Mouse (Mus musculus): ENCODE data around the gene Dph1. TPM values are rescaled to one million over a fixed set of nuclear protein-coding genes. Genes with fewer than 3 reads are reported as not detected.

The Dph1 gene
- polyA plus RNA-seq, 1 experiment, result 18.6 TPM

- peak within 1 kb of the TSS; percentile 95 for H3K27ac ChIP-seq (ENCODE audit: insufficient read depth, low read length)
- peak within 1 kb of the TSS; percentile 64 for H3K4me3 ChIP-seq (replicated peaks; ENCODE audit: insufficient read depth, low read depth, low read length)
- peak; percentile 85 to 88 for DNase-seq
- TF ChIP-seq POLR2A (IDR thresholded peaks at IDR 0.05; ENCODE audit: borderline replicate concordance, insufficient read depth, low read length) (peak; percentile 74), CTCF (IDR thresholded peaks at IDR 0.05; ENCODE audit: borderline replicate concordance, insufficient read depth, low read depth, low read length) (no peak)
- H3K27me3 ChIP-seq (ENCODE audit: control insufficient read depth, insufficient read depth, low read length), result no peaks in the 10 kb centered on the region
- H3K4me1 ChIP-seq (ENCODE audit: control insufficient read depth, insufficient read depth, low read length), result peaks cover 17% of the 10 kb centered on the region
- under 1% methylated on average over 80 of the region's 84 CpGs for WGBS
Observed at GRCm38 (mm10) chr11:75193256-75194071, 2.4 kb upstream of the Dph1 start, which contains the start of gene Rtn4rl1. TSS of gene Rtn4rl1 (plus strand) at chr11:75193783.

- peaks cover 10% of the 10 kb centered on the region for H3K4me1 ChIP-seq (ENCODE audit: control insufficient read depth, insufficient read depth, low read length)
- TF ChIP-seq CTCF (IDR thresholded peaks at IDR 0.05; ENCODE audit: borderline replicate concordance, insufficient read depth, low read depth, low read length) (peak; percentile 84), POLR2A (IDR thresholded peaks at IDR 0.05; ENCODE audit: borderline replicate concordance, insufficient read depth, low read length) (0 out of 2 replicates have a peak, but pooled peaks have one; percentile 12)
- peak; percentile 88 to 91 for DNase-seq
- peak overlapping the region; percentile 64 for H3K4me3 ChIP-seq (replicated peaks; ENCODE audit: insufficient read depth, low read depth, low read length)
- peak overlapping the region; percentile 86; the same call in 1 of the 2 replicates for H3K27ac ChIP-seq (ENCODE audit: insufficient read depth, low read length)
- H3K27me3 ChIP-seq (ENCODE audit: control insufficient read depth, insufficient read depth, low read length), result no peaks in the 10 kb centered on the region
- 20% methylated on average over 13 of the region's 13 CpGs for WGBS
Observed at GRCm38 (mm10) chr11:75192336-75193214, 1.5 kb upstream of the Dph1 start.

GRCm38 (mm10) chr11:75191841-75192240 lies 800 bp upstream of the Dph1 start:
- peak; percentile 26 to 32 for DNase-seq
- Histone ChIP-seq H3K4me3 (replicated peaks; ENCODE audit: insufficient read depth, low read depth, low read length) (no peak overlapping the region), H3K4me1 (ENCODE audit: control insufficient read depth, insufficient read depth, low read length) (peaks cover 5% of the 10 kb centered on the region; the same call in 1 of the 2 replicates), H3K27ac (ENCODE audit: insufficient read depth, low read length) (no peak overlapping the region), H3K27me3 (ENCODE audit: control insufficient read depth, insufficient read depth, low read length) (no peaks in the 10 kb centered on the region)
- 64% methylated on average over 6 of the region's 6 CpGs for WGBS
- TF ChIP-seq POLR2A (IDR thresholded peaks at IDR 0.05; ENCODE audit: borderline replicate concordance, insufficient read depth, low read length) (no peak), CTCF (IDR thresholded peaks at IDR 0.05; ENCODE audit: borderline replicate concordance, insufficient read depth, low read depth, low read length) (no peak)

- Histone ChIP-seq H3K4me1 (ENCODE audit: control insufficient read depth, insufficient read depth, low read length) (0 out of 2 replicates have a peak, but pooled peaks cover 2% of the 10 kb centered on the region), H3K27me3 (ENCODE audit: control insufficient read depth, insufficient read depth, low read length) (no peaks in the 10 kb centered on the region), H3K27ac (ENCODE audit: insufficient read depth, low read length) (no peak overlapping the region), H3K4me3 (replicated peaks; ENCODE audit: insufficient read depth, low read depth, low read length) (peak overlapping the region; percentile 68)
- DNase-seq, result peak; percentile 83 to 87
- under 1% methylated on average over 24 of the region's 24 CpGs for WGBS
- TF ChIP-seq CTCF (IDR thresholded peaks at IDR 0.05; ENCODE audit: borderline replicate concordance, insufficient read depth, low read depth, low read length) (peak; percentile 10; the same call in 1 of the 2 replicates), POLR2A (IDR thresholded peaks at IDR 0.05; ENCODE audit: borderline replicate concordance, insufficient read depth, low read length) (peak; percentile 57; the same call in 1 of the 2 replicates)
Observed at GRCm38 (mm10) chr11:75190371-75190724, 693 bp downstream of the Dph1 start.

DNA sequence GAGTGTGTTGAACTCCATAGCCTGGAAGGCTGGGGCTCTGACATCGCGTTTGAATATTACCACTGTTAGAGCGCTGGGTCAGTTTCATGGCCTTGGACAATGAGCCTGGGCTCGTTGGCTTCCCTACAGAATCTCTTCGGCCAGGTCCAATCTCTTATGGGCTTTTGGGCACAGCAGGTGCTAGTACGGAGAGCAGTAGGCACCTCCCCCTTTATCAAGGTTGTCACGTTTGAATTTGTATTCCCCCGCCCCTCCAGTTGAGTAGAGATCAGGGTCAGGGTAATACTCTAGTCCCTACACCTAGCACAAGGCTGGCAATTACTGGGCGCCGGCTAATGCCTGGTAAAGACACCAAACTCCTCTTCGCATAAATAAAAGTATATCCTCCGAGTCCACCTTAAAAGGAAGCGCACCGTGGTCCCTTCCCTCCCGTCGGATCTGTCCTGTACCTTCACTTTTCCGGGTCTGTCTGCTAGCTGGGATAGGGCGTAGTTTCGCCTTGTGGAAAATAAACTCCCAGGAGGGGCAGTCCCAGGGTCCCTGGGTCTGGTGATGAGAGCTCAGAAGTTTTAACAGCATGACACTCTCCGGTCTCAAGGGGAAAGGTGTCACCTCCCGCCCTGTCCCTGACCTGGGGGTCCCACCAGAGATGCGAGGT lies 1.2 kb downstream of the Dph1 start:
- TF ChIP-seq POLR2A (IDR thresholded peaks at IDR 0.05; ENCODE audit: borderline replicate concordance, insufficient read depth, low read length) (no peak), CTCF (IDR thresholded peaks at IDR 0.05; ENCODE audit: borderline replicate concordance, insufficient read depth, low read depth, low read length) (no peak)
- WGBS, result under 1% methylated on average over 22 of the region's 22 CpGs
- Histone ChIP-seq H3K27me3 (ENCODE audit: control insufficient read depth, insufficient read depth, low read length) (no peaks in the 10 kb centered on the region), H3K4me3 (replicated peaks; ENCODE audit: insufficient read depth, low read depth, low read length) (peak overlapping the region; percentile 68), H3K27ac (ENCODE audit: insufficient read depth, low read length) (no peak overlapping the region), H3K4me1 (ENCODE audit: control insufficient read depth, insufficient read depth, low read length) (0 out of 2 replicates have a peak, but pooled peaks cover 2% of the 10 kb centered on the region)
- DNase-seq, result no peak

- no peak overlapping the region for H3K4me3 ChIP-seq (replicated peaks; ENCODE audit: insufficient read depth, low read depth, low read length)
- H3K27me3 ChIP-seq (ENCODE audit: control insufficient read depth, insufficient read depth, low read length), result no peaks in the 10 kb centered on the region
- H3K27ac ChIP-seq (ENCODE audit: insufficient read depth, low read length), result no peak overlapping the region
- 0 out of 2 replicates have a peak, but pooled peaks cover 2% of the 10 kb centered on the region for H3K4me1 ChIP-seq (ENCODE audit: control insufficient read depth, insufficient read depth, low read length)
- TF ChIP-seq CTCF (IDR thresholded peaks at IDR 0.05; ENCODE audit: borderline replicate concordance, insufficient read depth, low read depth, low read length) (no peak), POLR2A (IDR thresholded peaks at IDR 0.05; ENCODE audit: borderline replicate concordance, insufficient read depth, low read length) (no peak)
- 35% methylated on average over 2 of the region's 2 CpGs for WGBS
- no peak for DNase-seq
Observed at GRCm38 (mm10) chr11:75184986-75185385, 6.1 kb downstream of the Dph1 start.

GRCm38 (mm10) chr11:75184573-75184972 lies 6.5 kb downstream of the Dph1 start:
- Histone ChIP-seq H3K27me3 (ENCODE audit: control insufficient read depth, insufficient read depth, low read length) (no peaks in the 10 kb centered on the region), H3K4me3 (replicated peaks; ENCODE audit: insufficient read depth, low read depth, low read length) (no peak overlapping the region), H3K27ac (ENCODE audit: insufficient read depth, low read length) (no peak overlapping the region), H3K4me1 (ENCODE audit: control insufficient read depth, insufficient read depth, low read length) (peaks cover 2% of the 10 kb centered on the region; the same call in 1 of the 2 replicates)
- TF ChIP-seq POLR2A (IDR thresholded peaks at IDR 0.05; ENCODE audit: borderline replicate concordance, insufficient read depth, low read length) (no peak), CTCF (IDR thresholded peaks at IDR 0.05; ENCODE audit: borderline replicate concordance, insufficient read depth, low read depth, low read length) (no peak)
- 82% methylated on average over 5 of the region's 5 CpGs for WGBS
- DNase-seq, result no peak

All from cerebellum, adult 2 months (tissue).